ENCODE assay signal across 21 mouse cellular contexts in genomic region chr11:22118853-22119252, GRCm38 (mm10).
DNase-seq lines count a peak whose midpoint lies in the region; TF ChIP-seq lines count a peak whose summit lies in the region.
"Had no signal": no experiment of that assay in that cellular context is flagged by ENCODE, and none has a peak within 500 bp of the region (broad histone marks: within the 10 kb centered on the region; RNA-seq: fewer than 3 reads in every experiment).

No protein-coding gene starts in this region.

- in situ Hi-C loops in CH12.LX (cut with MboI; ENCODE audit: low pct_ligation_motif_present, low pct_unique_long_range_greater_than_20kb, low sequenced_read_pairs) (no loop called here), ES-E14 (cut with MboI; ENCODE audit: low sequenced_read_pairs in 2 of 2, unreplicated experiment in 2 of 2) (no loop called here)

- DNase-seq in CH12.LX (ENCODE audit: extremely low read depth) (no peak), ES-E14 (ENCODE audit: low read depth, low spot score) (no peak), MEL (ENCODE audit: low read depth, low spot score) (no peak)
- no peak for DNase-seq in lung, postnatal 4 days
- DNase-seq in heart, adult 2 months, result no peak
- no peak for DNase-seq in cerebellum, postnatal 14 days
- DNase-seq: adrenal gland, adult 2 months; adrenal gland, adult 8-10 months; adrenal gland, postnatal 10 days; adrenal gland, postnatal 14 days; adrenal gland, postnatal 25 days; adrenal gland, postnatal 36 days; B cell, adult 2 months; cerebellum, adult 11 months; cerebellum, adult 11-12 months; cerebellum, adult 18-20 months; cerebellum, adult 2 months; cerebellum, adult 8-10 months; cerebellum, adult 9-10 months had no signal

- H3K79me2 ChIP-seq in CH12.LX (replicated peaks; ENCODE audit: control insufficient read depth, extremely low read depth, insufficient read depth, poor library complexity, severe bottlenecking), result no peaks in the 10 kb centered on the region
- no peaks in the 10 kb centered on the region for H3K79me2 ChIP-seq in MEL (ENCODE audit: control insufficient read depth, insufficient read depth, low read length, poor library complexity)
- no peaks in the 10 kb centered on the region for H3K79me2 ChIP-seq in heart, adult 2 months (replicated peaks; ENCODE audit: control insufficient read depth, insufficient read depth, low read length)

- TF ChIP-seq CTCF in CH12.LX (conservative IDR thresholded peaks at IDR 0.05 in 1 of 2, IDR thresholded peaks at IDR 0.05 in 1 of 2; ENCODE audit: low read depth in 2 of 2, low read length in 2 of 2) (no peak), MEL (IDR thresholded peaks at IDR 0.05 in 2 of 3, conservative IDR thresholded peaks at IDR 0.05 in 1 of 3; ENCODE audit: control insufficient read depth in 1 of 3, insufficient read depth in 1 of 3, low read depth in 2 of 3, low read length in 3 of 3, poor library complexity in 1 of 3, severe bottlenecking in 1 of 3) (no peak)
- TF ChIP-seq CTCF in heart, adult 2 months (IDR thresholded peaks at IDR 0.05), result no peak

- H3K9ac ChIP-seq in CH12.LX (ENCODE audit: insufficient read depth, low read depth) (no peak overlapping the region), ES-E14 (ENCODE audit: insufficient read depth, low read depth, low read length, poor library complexity, severe bottlenecking) (no peak overlapping the region), MEL (ENCODE audit: control insufficient read depth, low read depth, low read length, poor library complexity, severe bottlenecking) (no peak overlapping the region)
- H3K9ac ChIP-seq in heart, adult 2 months (ENCODE audit: low read depth, low read length), result no peak overlapping the region

- dilution Hi-C loops in CH12.LX (cut with MboI; ENCODE audit: extremely low pct_ligation_motif_present, extremely low pct_unique_long_range_greater_than_20kb, low sequenced_read_pairs), result no loop called here

- TF ChIP-seq POLR2A in CH12.LX (IDR thresholded peaks at IDR 0.05; ENCODE audit: low read depth, low read length), result no peak
- no peak for TF ChIP-seq POLR2A in MEL (IDR thresholded peaks at IDR 0.05; ENCODE audit: control insufficient read depth in 1 of 2, insufficient read depth in 1 of 2, low read depth in 1 of 2, low read length in 2 of 2, poor library complexity in 1 of 2)
- TF ChIP-seq POLR2A in heart, adult 2 months (IDR thresholded peaks at IDR 0.05; ENCODE audit: insufficient read depth, low read depth, low read length), result no peak

- no peak overlapping the region for H3K4me3 ChIP-seq in CH12.LX (replicated peaks in 1 of 3; ENCODE audit: low read depth in 2 of 3, low read length in 2 of 3, poor library complexity in 1 of 3)
- H3K4me3 ChIP-seq in ES-E14 (ENCODE audit: insufficient read depth in 1 of 2, low read depth in 1 of 2, low read length in 2 of 2, poor library complexity in 1 of 2, severe bottlenecking in 1 of 2), result no peak overlapping the region
- H3K4me3 ChIP-seq in MEL (ENCODE audit: control insufficient read depth in 1 of 2, insufficient read depth in 1 of 2, low read depth in 2 of 2, low read length in 2 of 2), result no peak overlapping the region
- no peak overlapping the region for H3K4me3 ChIP-seq in heart, adult 2 months

- H3K4me1 ChIP-seq in CH12.LX (ENCODE audit: control insufficient read depth in 1 of 2, insufficient read depth in 2 of 2) (no peaks in the 10 kb centered on the region), ES-E14 (ENCODE audit: control insufficient read depth in 2 of 2, insufficient read depth in 2 of 2, low read length in 2 of 2, poor library complexity in 1 of 2) (no peaks in the 10 kb centered on the region), MEL (ENCODE audit: control insufficient read depth in 1 of 2, insufficient read depth in 2 of 2, low read length in 2 of 2) (no peaks in the 10 kb centered on the region)
- H3K4me1 ChIP-seq in heart, adult 2 months (ENCODE audit: control insufficient read depth, insufficient read depth, low read length), result no peaks in the 10 kb centered on the region

- TF ChIP-seq RAD21 in CH12.LX (IDR thresholded peaks at IDR 0.05; ENCODE audit: low read depth, low read length), result no peak
- no peak for TF ChIP-seq RAD21 in MEL (IDR thresholded peaks at IDR 0.05; ENCODE audit: low read depth, low read length)

- no peak overlapping the region for H3K27ac ChIP-seq in CH12.LX (ENCODE audit: insufficient read depth, low read depth)
- H3K27ac ChIP-seq in ES-E14 (ENCODE audit: insufficient read depth, low read depth, low read length, poor library complexity, severe bottlenecking), result no peak overlapping the region
- no peak overlapping the region for H3K27ac ChIP-seq in MEL (ENCODE audit: control insufficient read depth, low read depth, low read length)
- no peak overlapping the region for H3K27ac ChIP-seq in heart, adult 2 months

- H3K4me2 ChIP-seq in CH12.LX (ENCODE audit: insufficient read depth, low read depth, poor library complexity, severe bottlenecking), result no peak overlapping the region

- H3K27me3 ChIP-seq in CH12.LX (replicated peaks) (no peaks in the 10 kb centered on the region), MEL (ENCODE audit: control insufficient read depth in 1 of 2, insufficient read depth in 2 of 2, low read length in 2 of 2) (no peaks in the 10 kb centered on the region)
- H3K27me3 ChIP-seq in heart, adult 2 months (ENCODE audit: control insufficient read depth, insufficient read depth, low read length), result no peaks in the 10 kb centered on the region
- H3K27me3 ChIP-seq: Patski had no signal

- no peaks in the 10 kb centered on the region for H3K9me3 ChIP-seq in CH12.LX (replicated peaks; ENCODE audit: low read length)
- H3K9me3 ChIP-seq in ES-E14 (ENCODE audit: control insufficient read depth, insufficient read depth, low read depth, low read length), result no peaks in the 10 kb centered on the region
- H3K9me3 ChIP-seq in MEL (replicated peaks; ENCODE audit: insufficient read depth, low read length), result no peaks in the 10 kb centered on the region
- H3K9me3 ChIP-seq: G1E had no signal

- 89% methylated on average over 3 of the region's 3 CpGs for WGBS in heart, adult 2 months

- intact Hi-C loops in heart, adult 2 months (cut with DNase I), result no loop called here

- H3K36me3 ChIP-seq in CH12.LX (replicated peaks in 1 of 2; ENCODE audit: control insufficient read depth in 1 of 2, insufficient read depth in 1 of 2, low read length in 1 of 2) (no peaks in the 10 kb centered on the region), ES-E14 (ENCODE audit: control insufficient read depth, insufficient read depth, low read length, poor library complexity, severe bottlenecking) (no peaks in the 10 kb centered on the region), MEL (ENCODE audit: control insufficient read depth in 1 of 2, insufficient read depth in 2 of 2, low read length in 2 of 2) (peaks cover 0 to 3% of the 10 kb centered on the region in 2 experiments; a peak in 2 of 4 replicates)
- peaks cover 4% of the 10 kb centered on the region for H3K36me3 ChIP-seq in heart, adult 2 months (ENCODE audit: control insufficient read depth, insufficient read depth, low read length)
- H3K36me3 ChIP-seq: G1E had no signal

- TF ChIP-seq EP300 in CH12.LX (IDR thresholded peaks at IDR 0.05; ENCODE audit: low read length) (no peak), MEL (IDR thresholded peaks at IDR 0.05; ENCODE audit: low read depth in 1 of 2, low read length in 2 of 2) (no peak)
- no peak for TF ChIP-seq EP300 in heart, adult 2 months (IDR thresholded peaks at IDR 0.05; ENCODE audit: insufficient read depth, low read depth, low read length)

TF ChIP-seq in CH12.LX, 34 proteins besides CTCF, POLR2A, EP300 and RAD21:
- TF ChIP-seq ZMIZ1 (IDR thresholded peaks at IDR 0.05; ENCODE audit: low read depth, low read length) (no peak), MAFK (IDR thresholded peaks at IDR 0.05; ENCODE audit: insufficient replicate concordance, low read length) (peak; percentile 91)

TF ChIP-seq in ES-E14, 5 proteins besides CTCF, POLR2A, EP300 and RAD21:
- no peak for TF ChIP-seq CHD2 (IDR thresholded peaks at IDR 0.05; ENCODE audit: low read depth, low read length)
- no peak for TF ChIP-seq HCFC1 (IDR thresholded peaks at IDR 0.05; ENCODE audit: borderline replicate concordance, insufficient read depth, low read length)
- no peak for TF ChIP-seq ZNF384 (IDR thresholded peaks at IDR 0.05; ENCODE audit: low read depth, low read length)
- TF ChIP-seq ZC3H11A (IDR thresholded peaks at IDR 0.05; ENCODE audit: borderline replicate concordance, low read depth, low read length), result no peak
- TF ChIP-seq MAFK (IDR thresholded peaks at IDR 0.05; ENCODE audit: insufficient read depth, low read depth, low read length), result peak; percentile 91

TF ChIP-seq in MEL, 35 proteins besides CTCF, POLR2A, EP300 and RAD21:
- TF ChIP-seq ETS1 (IDR thresholded peaks at IDR 0.05; ENCODE audit: low read depth, low read length) (no peak), MAFK (IDR thresholded peaks at IDR 0.05; ENCODE audit: borderline replicate concordance, low read depth, low read length) (peak; percentile 84; the same call in 1 of the 2 replicates)
TF ChIP-seq in MEL: peak in this region for 1.

Comparison
In these comparisons a context has a peak if more than half of its experiments do, and no peak if none do; other contexts are left out.
1. Of the 35 proteins assayed by ChIP-seq in both MEL and CH12.LX: peak only in MEL: none; only in CH12.LX: none; in both: MAFK; in neither: 34.